ENCODE assay signal across 13 mouse cellular contexts in genomic region chr3:135607021-135607420, GRCm38 (mm10).
DNase-seq lines count a peak whose midpoint lies in the region; ATAC-seq lines count a peak whose summit lies in the region.
"Had no signal": no experiment of that assay in that cellular context is flagged by ENCODE, and none has a peak within 500 bp of the region (broad histone marks: within the 10 kb centered on the region; RNA-seq: fewer than 3 reads in every experiment).

No protein-coding gene starts in this region.

- no peak for DNase-seq in liver, embryonic 11.5 days (ENCODE audit: low spot score)
- DNase-seq in liver: no peak
- DNase-seq in CD4-positive, CD25-positive, alpha-beta regulatory T cell, adult 2 months (ENCODE audit: low read depth, low spot score): peak; percentile 57
- no peak for DNase-seq in right cerebral cortex, adult 18-20 months
- no peak for DNase-seq in embryonic facial prominence, embryonic 10.5 days (ENCODE audit: low spot score)
- no peak for DNase-seq in T-cell, adult 2 months (ENCODE audit: low spot score)
- DNase-seq: cerebellum, postnatal 10 days; kidney, postnatal 25 days had no signal

- H3K4me2 ChIP-seq in liver, embryonic 11.5 days: peak overlapping the region; percentile 55
- H3K4me2 ChIP-seq: limb, embryonic 15.5 days; midbrain, embryonic 15.5 days; neural tube, embryonic 13.5 days had no signal

- peaks cover 9% of the 10 kb centered on the region; the same call in 1 of the 2 replicates for H3K79me2 ChIP-seq in macrophage (ENCODE audit: inconsistent target)

- peaks cover 18% of the 10 kb centered on the region for H3K4me1 ChIP-seq in liver, embryonic 11.5 days (replicated peaks; ENCODE audit: control insufficient read depth, insufficient read depth, low read length)
- no peaks in the 10 kb centered on the region for H3K4me1 ChIP-seq in embryonic facial prominence, embryonic 10.5 days
- H3K4me1 ChIP-seq: limb, embryonic 15.5 days; neural tube, embryonic 13.5 days had no signal

- H3K9me3 ChIP-seq in liver, embryonic 11.5 days (ENCODE audit: control insufficient read depth, low read length): no peaks in the 10 kb centered on the region
- H3K9me3 ChIP-seq in embryonic facial prominence, embryonic 10.5 days: no peaks in the 10 kb centered on the region
- H3K9me3 ChIP-seq: limb, embryonic 15.5 days; midbrain, embryonic 15.5 days; neural tube, embryonic 13.5 days had no signal

- no peak for ATAC-seq in liver, embryonic 11.5 days (replicated peaks; ENCODE audit: low FRiP score)
- peak; percentile 49 for ATAC-seq in erythroblast, adult 5-6 weeks (replicated peaks; ENCODE audit: low FRiP score, poor library complexity, severe bottlenecking)
- ATAC-seq: midbrain, embryonic 15.5 days had no signal

- H3K27me3 ChIP-seq in liver, embryonic 11.5 days (replicated peaks; ENCODE audit: control insufficient read depth, insufficient read depth, low read length): no peaks in the 10 kb centered on the region
- H3K27me3 ChIP-seq in embryonic facial prominence, embryonic 10.5 days (replicated peaks; ENCODE audit: low read depth, poor library complexity, severe bottlenecking): no peaks in the 10 kb centered on the region
- H3K27me3 ChIP-seq: limb, embryonic 15.5 days; midbrain, embryonic 15.5 days; neural tube, embryonic 13.5 days had no signal

- H3K36me3 ChIP-seq in liver, embryonic 11.5 days (ENCODE audit: control insufficient read depth, insufficient read depth, low read length): peaks cover 6% of the 10 kb centered on the region; the same call in 1 of the 2 replicates
- peaks cover 52% of the 10 kb centered on the region for H3K36me3 ChIP-seq in macrophage (ENCODE audit: inconsistent target)
- peaks cover 79% of the 10 kb centered on the region for H3K36me3 ChIP-seq in embryonic facial prominence, embryonic 10.5 days (replicated peaks)

- H3K27ac ChIP-seq in liver, embryonic 11.5 days (ENCODE audit: low read depth, low read length): no peak overlapping the region
- peak overlapping the region; percentile 80 for H3K27ac ChIP-seq in macrophage
- no peak overlapping the region for H3K27ac ChIP-seq in embryonic facial prominence, embryonic 10.5 days (replicated peaks)
- H3K27ac ChIP-seq: limb, embryonic 15.5 days; midbrain, embryonic 15.5 days; neural tube, embryonic 13.5 days had no signal

- 82% methylated on average over 9 of the region's 9 CpGs for WGBS in liver, embryonic 11.5 days
- WGBS in macrophage (ENCODE audit: missing documents): 6% methylated on average over 9 of the region's 9 CpGs
- 91% methylated on average over 9 of the region's 9 CpGs for WGBS in embryonic facial prominence, embryonic 10.5 days

- no peak overlapping the region; the same call in 1 of the 2 replicates for H3K9ac ChIP-seq in liver, embryonic 11.5 days (ENCODE audit: low read depth, low read length)
- H3K9ac ChIP-seq: limb, embryonic 15.5 days; midbrain, embryonic 15.5 days; neural tube, embryonic 13.5 days had no signal

- H3K4me3 ChIP-seq in liver, embryonic 11.5 days (ENCODE audit: low read depth, low read length): peak overlapping the region; percentile 40
- peak overlapping the region; percentile 27; the same call in 1 of the 2 replicates for H3K4me3 ChIP-seq in macrophage (ENCODE audit: inconsistent target)
- no peak overlapping the region for H3K4me3 ChIP-seq in embryonic facial prominence, embryonic 10.5 days
- H3K4me3 ChIP-seq: limb, embryonic 15.5 days; midbrain, embryonic 15.5 days; neural tube, embryonic 13.5 days had no signal
